Mouse (Mus musculus) kidney, postnatal 0 days (tissue): ENCODE measurements around the gene Tmem256. TPM values are rescaled to one million over a fixed set of nuclear protein-coding genes. Genes with fewer than 3 reads are reported as not detected.
A peak's percentile ranks its signal among the peaks of the same experiment; 100 is the strongest.

Experiments
- ATAC-seq: fragments of 200-750 bp; cut with Nextera tagmentation; replicated peaks from 2 replicates; pipeline ENCODE4 v1.8.0; 2017; ENCODE audit warnings: low read depth, moderate number of reproducible peaks, moderate TSS enrichment, moderate library complexity; ENCODE audit not compliant: low FRiP score
- DNase-seq: peaks from one replicate; pipeline ENCODE4 v3.0.0-alpha.2; 2016; ENCODE audit warnings: low spot score
- H3K27ac ChIP-seq: fragments of 300-500 bp; sonication (generic); 2 replicates; pipeline ENCODE4 v1.5.1; 2014; ENCODE audit warnings: mild to moderate bottlenecking
- H3K27me3 ChIP-seq: fragments of 300-500 bp; sonication (generic); 2 replicates; pipeline ENCODE4 v1.6.1; 2014; ENCODE audit warnings: low read length, mixed read lengths; ENCODE audit not compliant: insufficient read depth
- H3K36me3 ChIP-seq: fragments of 300-500 bp; sonication (generic); 2 replicates; pipeline ENCODE4 v1.6.1; 2014; ENCODE audit warnings: low read length, mixed read lengths; ENCODE audit not compliant: insufficient read depth
- H3K4me1 ChIP-seq: fragments of 300-500 bp; sonication (generic); replicated peaks from 2 replicates; pipeline ENCODE4 v1.6.1; 2014; ENCODE audit warnings: antibody characterized with exemption, low read length, mixed read lengths; ENCODE audit not compliant: insufficient read depth
- H3K4me2 ChIP-seq: fragments of 300-500 bp; sonication (generic); 2 replicates; pipeline ENCODE4 v1.6.1; 2014; ENCODE audit warnings: mild to moderate bottlenecking, low read length, moderate library complexity, mixed read lengths
- H3K4me3 ChIP-seq: fragments of 300-500 bp; sonication (generic); replicated peaks from 2 replicates; pipeline ENCODE4 v1.5.1; 2014; ENCODE audit warnings: low read depth, low read length
- H3K9ac ChIP-seq: fragments of 300-500 bp; sonication (generic); 2 replicates; pipeline ENCODE4 v1.6.1; 2014; ENCODE audit warnings: low read depth, low read length
- H3K9me3 ChIP-seq: fragments of 300-500 bp; sonication (generic); replicated peaks from 2 replicates; pipeline ENCODE4 v1.6.1; 2016; ENCODE audit warnings: low read length, inconsistent platforms, mixed read lengths
- CTCF ChIP-seq: IDR thresholded peaks from 2 replicates; pipeline ENCODE4 v1.5.1; 2016; ENCODE audit warnings: antibody characterized with exemption, low read depth, mild to moderate bottlenecking, moderate library complexity
- whole genome bisulfite sequencing: fragments of 180-500 bp; shearing (Covaris S2); extraction: QIAGEN DNeasy Blood & Tissue Kit; methylation state at CpG from one replicate; pipeline ENCODE4 v1.1.7; 2014; 5-methylcytosine and 5-hydroxymethylcytosine counted together
- polyA plus RNA-seq: library from polyadenylated mRNA; unstranded; fragments of >200 nt; fragmentation: Nextera tagmentation; extraction: Ambion mirVana; gene quantifications from 2 replicates; pipeline ENCODE4 v1.2.1, GENCODE M21; 2015

Tmem256 gene
- polyA plus RNA-seq, 1 experiment from 2014 or later: 528 TPM

DNA sequence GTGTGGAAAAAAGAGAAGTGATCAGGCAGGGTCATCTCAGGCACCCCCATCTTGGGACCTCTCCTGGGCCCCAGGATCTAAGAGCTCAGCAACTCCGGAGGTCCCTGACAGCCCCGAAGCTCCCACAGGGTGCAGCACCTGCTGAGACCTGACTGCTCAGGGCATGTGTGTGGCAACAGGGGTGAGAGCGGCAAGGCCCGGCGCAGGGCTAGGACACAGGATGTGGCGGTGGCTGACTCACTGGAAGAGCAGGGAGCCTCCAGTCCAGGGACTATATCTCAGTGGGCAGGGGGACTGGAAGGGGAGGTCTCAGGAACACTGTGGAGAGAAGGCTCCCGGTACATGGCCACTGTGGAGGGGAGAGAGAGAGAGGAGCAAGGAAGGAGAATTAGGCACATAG is 40.4 kb upstream of the Tmem256 start:
- ATAC-seq: no peak
- H3K4me1 ChIP-seq: peaks cover 31% of the 10 kb centered on the region
- no peak overlapping the region for H3K4me2 ChIP-seq
- no peak overlapping the region for H3K4me3 ChIP-seq
- TF ChIP-seq CTCF: no peak
- H3K27ac ChIP-seq: no peak overlapping the region
- H3K36me3 ChIP-seq: no peaks in the 10 kb centered on the region
- WGBS: 83% methylated on average over 7 of the region's 7 CpGs
- no peak for DNase-seq
- no peaks in the 10 kb centered on the region for H3K27me3 ChIP-seq
- H3K9me3 ChIP-seq: no peaks in the 10 kb centered on the region
- H3K9ac ChIP-seq: no peak overlapping the region

DNA sequence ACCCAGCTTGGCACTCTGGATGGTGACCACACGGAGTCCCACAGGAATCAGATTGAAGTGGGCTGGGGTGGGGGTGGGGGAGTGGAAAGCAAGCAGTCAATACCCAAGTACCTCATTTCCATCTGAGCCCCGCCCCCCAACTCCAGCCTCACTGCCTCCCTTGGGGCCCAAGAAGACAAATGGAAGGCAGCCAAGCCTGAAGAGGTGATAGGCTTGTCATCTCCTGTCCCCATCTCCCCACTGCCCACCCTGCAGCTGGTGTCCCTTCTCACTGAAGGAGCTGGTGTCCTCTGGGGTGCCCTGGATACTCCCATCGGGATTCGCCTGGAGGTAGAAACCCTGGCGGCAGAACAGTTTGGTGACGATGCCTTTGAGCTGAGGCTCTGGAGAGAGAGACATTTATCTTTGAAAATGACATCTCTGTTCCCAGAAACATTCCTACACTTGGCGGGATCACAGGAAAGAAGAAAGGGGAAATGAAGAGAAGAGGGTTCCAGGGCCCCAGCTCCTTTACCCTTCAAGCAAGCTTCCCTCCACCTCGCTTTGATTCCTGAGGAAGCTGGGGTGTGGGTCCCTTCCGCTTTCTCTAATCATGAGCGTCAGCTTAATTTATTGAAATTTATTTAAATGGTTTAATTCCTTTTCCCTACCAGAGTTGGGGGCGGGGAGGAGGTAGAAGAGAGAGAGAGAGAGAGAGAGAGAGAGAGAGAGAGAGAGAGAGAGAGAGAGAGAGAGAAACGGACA is 38.7 kb upstream of the Tmem256 start:
- no peak for TF ChIP-seq CTCF
- Histone ChIP-seq H3K4me1 (peaks cover 45% of the 10 kb centered on the region), H3K9me3 (no peaks in the 10 kb centered on the region), H3K27me3 (no peaks in the 10 kb centered on the region), H3K4me2 (peak overlapping the region; percentile 93), H3K4me3 (no peak overlapping the region), H3K27ac (no peak overlapping the region), H3K9ac (no peak overlapping the region), H3K36me3 (no peaks in the 10 kb centered on the region)
- WGBS: 21% methylated on average over 12 of the region's 12 CpGs
- DNase-seq (no peak), ATAC-seq (no peak)

DNA sequence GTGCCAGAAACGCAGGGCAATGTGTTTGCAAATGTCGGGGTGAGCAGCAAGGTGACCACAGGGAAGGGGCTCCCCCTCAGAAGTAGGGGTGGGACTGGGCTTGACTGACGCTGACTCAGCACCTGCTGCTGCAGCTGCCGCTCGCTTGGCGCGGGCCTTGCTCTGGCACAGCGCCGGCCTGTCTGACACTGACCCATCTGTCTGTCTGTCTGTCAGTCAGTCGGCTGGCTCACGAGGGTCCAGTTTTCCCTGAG is 38.2 kb upstream of the Tmem256 start:
- H3K4me3 ChIP-seq: peak overlapping the region; percentile 47
- H3K27ac ChIP-seq: no peak overlapping the region
- H3K4me2 ChIP-seq: peak overlapping the region; percentile 93
- H3K9me3 ChIP-seq: no peaks in the 10 kb centered on the region
- ATAC-seq (no peak), DNase-seq (no peak)
- 3% methylated on average over 11 of the region's 11 CpGs for WGBS
- H3K4me1 ChIP-seq: peaks cover 50% of the 10 kb centered on the region
- H3K9ac ChIP-seq: peak overlapping the region; percentile 68; the same call in 1 of the 2 replicates
- no peaks in the 10 kb centered on the region for H3K36me3 ChIP-seq
- no peak for TF ChIP-seq CTCF
- H3K27me3 ChIP-seq: no peaks in the 10 kb centered on the region

DNA sequence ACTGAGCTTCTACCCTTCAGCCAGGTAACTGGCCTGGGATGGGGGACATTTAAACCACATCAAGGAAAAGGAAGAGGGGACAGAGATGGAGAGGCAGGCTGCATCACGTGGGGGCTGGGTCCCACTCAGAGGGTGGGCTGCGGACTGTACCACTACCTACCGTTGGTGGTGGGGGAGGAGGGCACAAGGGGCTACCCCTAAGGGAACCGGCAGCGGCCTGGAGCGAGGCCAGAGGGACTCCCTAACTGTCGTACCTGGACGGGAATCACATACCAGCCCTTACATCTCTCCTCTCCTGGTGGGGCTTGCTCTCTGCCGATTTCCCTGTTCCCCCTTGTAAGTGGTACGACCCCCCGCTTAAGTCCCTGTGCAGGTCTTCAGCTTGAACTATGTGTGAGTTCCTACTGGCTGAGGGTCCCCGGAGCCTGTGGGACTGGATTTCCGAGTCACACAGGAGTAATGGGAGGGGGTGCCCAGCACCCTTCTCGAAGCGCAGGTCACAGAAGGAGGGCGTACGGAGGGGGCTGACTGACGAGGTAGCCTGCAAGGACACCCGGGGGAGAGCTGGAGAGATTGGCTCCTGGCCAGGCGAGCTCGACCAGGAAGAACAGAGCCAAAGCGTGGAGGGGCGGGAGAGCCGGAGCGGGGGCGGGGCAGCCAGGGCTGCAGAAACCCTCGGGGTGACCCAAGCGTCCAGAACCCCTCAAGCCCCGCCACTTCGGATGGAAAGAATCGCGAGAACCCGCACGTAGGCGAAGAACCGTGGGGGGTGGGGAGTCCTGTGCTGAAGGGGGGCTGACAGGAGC is 37.7 kb upstream of the Tmem256 start:
- peak; percentile 48 for ATAC-seq
- DNase-seq: peak; percentile 91
- 0 out of 2 replicates have a peak, but pooled peaks cover 1% of the 10 kb centered on the region for H3K27me3 ChIP-seq
- no peaks in the 10 kb centered on the region for H3K9me3 ChIP-seq
- H3K9ac ChIP-seq: peak overlapping the region; percentile 68
- peak overlapping the region; percentile 47 for H3K4me3 ChIP-seq
- H3K27ac ChIP-seq: 0 out of 2 replicates have a peak overlapping the region, but pooled peaks have one; percentile 31
- TF ChIP-seq CTCF: no peak
- peaks cover 50% of the 10 kb centered on the region for H3K4me1 ChIP-seq
- no peaks in the 10 kb centered on the region for H3K36me3 ChIP-seq
- peak overlapping the region; percentile 93 for H3K4me2 ChIP-seq
- WGBS: under 1% methylated on average over 34 of the region's 36 CpGs

DNA sequence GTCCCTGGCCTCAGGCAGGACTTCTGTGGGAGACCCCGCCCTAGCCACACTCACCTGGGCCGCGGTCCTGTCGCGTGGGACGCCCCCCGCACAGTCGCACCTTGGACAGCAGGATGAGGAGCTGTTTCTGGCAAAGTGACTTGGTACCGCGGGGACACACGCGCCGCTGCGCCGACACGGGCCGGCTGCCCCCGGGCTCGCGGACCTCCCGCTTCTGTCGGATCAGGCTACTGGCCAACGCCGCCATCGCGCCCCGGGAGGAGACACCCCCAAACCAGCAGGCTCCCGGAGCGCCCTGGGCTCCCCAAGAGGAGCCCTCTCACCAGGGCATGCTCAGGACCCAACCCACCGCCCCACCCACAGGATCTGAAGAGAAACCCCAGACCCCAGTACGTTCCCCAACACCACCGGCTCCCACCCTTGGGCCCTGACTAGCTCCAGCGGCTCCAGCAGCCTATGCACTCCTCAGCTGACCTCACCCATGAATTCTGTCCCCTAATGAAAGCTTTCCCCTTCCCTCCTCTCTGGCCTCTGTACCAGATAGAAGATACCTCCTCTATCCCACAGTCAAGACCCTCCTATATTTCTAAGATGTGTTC is 36.8 kb upstream of the Tmem256 start, which contains the start of gene Fgf11:
TSS of gene Fgf11 (minus strand) at position 479 of the 599 bp plus-strand sequence.
- DNase-seq (no peak), ATAC-seq (no peak)
- WGBS: 2% methylated on average over 32 of the region's 33 CpGs
- Histone ChIP-seq H3K4me3 (peak within 1 kb of the TSS; percentile 47), H3K4me1 (peaks cover 44% of the 10 kb centered on the region), H3K27me3 (peaks cover 5% of the 10 kb centered on the region; the same call in 1 of the 2 replicates), H3K9ac (peak within 1 kb of the TSS; percentile 68), H3K27ac (0 out of 2 replicates have a peak within 1 kb of the TSS, but pooled peaks have one; percentile 31), H3K9me3 (no peaks in the 10 kb centered on the region), H3K4me2 (peak within 1 kb of the TSS; percentile 93), H3K36me3 (no peaks in the 10 kb centered on the region)
- no peak for TF ChIP-seq CTCF

DNA sequence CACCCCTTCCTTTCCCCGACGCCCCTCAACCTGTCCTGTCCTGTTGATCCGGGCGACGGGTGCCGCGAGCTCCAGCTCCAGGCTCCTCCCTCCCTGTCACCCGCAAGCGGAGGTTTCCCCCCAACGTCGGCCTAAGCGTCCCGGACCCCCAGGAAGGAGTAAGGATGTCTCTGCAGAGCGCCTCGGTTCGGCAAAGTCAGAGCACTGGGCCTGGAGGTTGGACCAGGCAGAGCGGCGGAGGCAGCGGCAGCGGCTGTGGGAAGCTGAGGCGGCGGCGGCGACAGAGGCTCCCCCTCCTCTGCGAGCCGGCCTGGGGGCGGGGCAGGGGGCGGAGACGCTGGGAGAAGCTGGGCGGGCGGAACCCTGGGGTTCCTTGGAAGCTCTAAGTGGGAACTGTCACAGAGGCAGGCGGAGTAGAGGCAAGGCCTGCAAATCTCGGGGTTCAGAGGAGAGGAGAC is 35.6 kb upstream of the Tmem256 start:
- Histone ChIP-seq H3K9ac (peak overlapping the region; percentile 51; the same call in 1 of the 2 replicates), H3K27ac (no peak overlapping the region), H3K27me3 (peaks cover 5% of the 10 kb centered on the region; the same call in 1 of the 2 replicates), H3K4me3 (peak overlapping the region; percentile 39), H3K9me3 (no peaks in the 10 kb centered on the region), H3K4me2 (peak overlapping the region; percentile 93), H3K36me3 (no peaks in the 10 kb centered on the region), H3K4me1 (peaks cover 44% of the 10 kb centered on the region)
- TF ChIP-seq CTCF: no peak
- DNase-seq (peak; percentile 91), ATAC-seq (no peak)
- under 1% methylated on average over 33 of the region's 33 CpGs for WGBS
